Mouse (Mus musculus): ENCODE data around the gene Plvap. TPM values are rescaled to one million over a fixed set of nuclear protein-coding genes. Genes with fewer than 3 reads are reported as not detected.

Plvap gene
- total and polyA plus RNA-seq, 2 experiments from 2014 or later = 7.6 to 10.4 TPM

DNA sequence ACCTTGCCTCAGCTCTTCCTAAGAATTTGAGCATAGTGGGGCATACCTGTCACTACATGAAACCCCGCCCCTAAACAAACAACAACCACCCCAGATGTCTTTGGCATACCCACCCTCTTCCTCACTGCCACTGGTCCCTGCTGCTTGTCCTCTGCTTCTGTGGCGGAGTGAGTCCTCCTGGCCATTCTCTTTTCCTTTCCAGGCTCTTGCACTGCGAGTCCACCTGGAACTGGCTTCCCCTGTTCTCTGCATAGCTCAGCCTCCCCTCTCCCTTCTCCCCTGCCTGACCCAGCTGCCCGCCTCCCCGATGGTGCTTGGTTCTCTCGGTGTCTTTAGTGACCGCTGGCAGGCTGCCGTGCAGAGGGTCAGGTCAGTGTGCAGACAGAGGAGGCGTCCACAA is 32.2 kb upstream of the Plvap start:
- Histone ChIP-seq H3K36me3 (ENCODE audit: insufficient read depth, low read length) (peaks cover 21% of the 10 kb centered on the region), H3K9me3 (ENCODE audit: low read length) (no peaks in the 10 kb centered on the region), H3K27me3 (ENCODE audit: insufficient read depth, low read length) (no peaks in the 10 kb centered on the region), H3K4me2 (ENCODE audit: low read depth, low read length, poor library complexity, severe bottlenecking) (peak overlapping the region; percentile 62), H3K4me1 (ENCODE audit: insufficient read depth, low read length) (peaks cover 5% of the 10 kb centered on the region), H3K4me3 (ENCODE audit: low read depth, low read length) (peak overlapping the region; percentile 78), H3K9ac (replicated peaks; ENCODE audit: low read length, poor library complexity, severe bottlenecking) (peak overlapping the region; percentile 76; the same call in 1 of the 2 replicates), H3K27ac (ENCODE audit: low read depth, low read length) (no peak overlapping the region)
- no peak for TF ChIP-seq CTCF (IDR thresholded peaks at IDR 0.05)
- WGBS = 91% methylated on average over 9 of the region's 9 CpGs
- DNase-seq (ENCODE audit: low spot score) (no peak), ATAC-seq (ENCODE audit: low FRiP score) (no peak)

DNA sequence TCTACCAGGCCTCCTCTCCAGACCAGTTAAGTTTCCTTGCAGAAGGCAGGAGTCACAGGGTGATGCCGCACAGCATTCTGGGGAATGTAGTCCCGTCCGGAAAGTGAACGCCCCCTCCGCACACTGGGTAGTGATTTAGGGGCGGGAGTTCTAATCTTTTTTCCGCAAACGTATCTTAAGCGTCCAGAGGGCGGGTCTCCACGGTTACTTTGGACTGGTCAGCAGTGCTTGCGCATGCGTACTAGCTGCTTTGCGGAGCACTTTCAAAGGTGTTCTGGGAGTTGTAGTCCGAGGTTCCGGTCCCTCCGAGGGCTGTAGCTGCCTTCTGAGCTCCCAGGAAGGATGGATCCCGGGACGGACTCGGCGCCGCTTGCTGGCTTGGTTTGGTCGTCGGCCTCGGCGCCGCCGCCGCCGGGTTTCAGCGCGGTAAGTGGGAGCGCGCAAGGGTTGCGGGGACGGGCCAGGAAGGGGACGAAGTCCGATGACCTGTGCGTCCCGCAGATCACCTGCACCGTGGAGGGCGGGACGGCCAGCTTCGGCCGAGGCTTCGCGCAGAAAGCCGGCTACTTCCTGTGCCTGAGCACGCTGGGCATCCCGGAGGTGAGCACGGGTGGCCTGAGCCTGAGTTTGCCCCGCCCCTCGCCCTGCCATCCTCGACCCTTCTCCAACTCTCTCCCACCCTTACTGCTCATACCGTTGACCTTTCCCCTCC is 31.2 kb upstream of the Plvap start, which contains the start of gene Mvb12a:
Mvb12a (plus strand) TSS at position 291 of the 712 bp plus-strand sequence.
- ATAC-seq (ENCODE audit: low FRiP score) (peak; percentile 95), DNase-seq (ENCODE audit: low spot score) (peak; percentile 100)
- Histone ChIP-seq H3K4me3 (ENCODE audit: low read depth, low read length) (peak within 1 kb of the TSS; percentile 78), H3K4me1 (ENCODE audit: insufficient read depth, low read length) (peaks cover 5% of the 10 kb centered on the region), H3K9ac (replicated peaks; ENCODE audit: low read length, poor library complexity, severe bottlenecking) (peak within 1 kb of the TSS; percentile 76), H3K27ac (ENCODE audit: low read depth, low read length) (0 out of 2 replicates have a peak within 1 kb of the TSS, but pooled peaks have one; percentile 20), H3K9me3 (ENCODE audit: low read length) (no peaks in the 10 kb centered on the region), H3K4me2 (ENCODE audit: low read depth, low read length, poor library complexity, severe bottlenecking) (peak within 1 kb of the TSS; percentile 62), H3K36me3 (ENCODE audit: insufficient read depth, low read length) (peaks cover 14% of the 10 kb centered on the region), H3K27me3 (ENCODE audit: insufficient read depth, low read length) (no peaks in the 10 kb centered on the region)
- under 1% methylated on average over 55 of the region's 55 CpGs for WGBS
- no peak for TF ChIP-seq CTCF (IDR thresholded peaks at IDR 0.05)

DNA sequence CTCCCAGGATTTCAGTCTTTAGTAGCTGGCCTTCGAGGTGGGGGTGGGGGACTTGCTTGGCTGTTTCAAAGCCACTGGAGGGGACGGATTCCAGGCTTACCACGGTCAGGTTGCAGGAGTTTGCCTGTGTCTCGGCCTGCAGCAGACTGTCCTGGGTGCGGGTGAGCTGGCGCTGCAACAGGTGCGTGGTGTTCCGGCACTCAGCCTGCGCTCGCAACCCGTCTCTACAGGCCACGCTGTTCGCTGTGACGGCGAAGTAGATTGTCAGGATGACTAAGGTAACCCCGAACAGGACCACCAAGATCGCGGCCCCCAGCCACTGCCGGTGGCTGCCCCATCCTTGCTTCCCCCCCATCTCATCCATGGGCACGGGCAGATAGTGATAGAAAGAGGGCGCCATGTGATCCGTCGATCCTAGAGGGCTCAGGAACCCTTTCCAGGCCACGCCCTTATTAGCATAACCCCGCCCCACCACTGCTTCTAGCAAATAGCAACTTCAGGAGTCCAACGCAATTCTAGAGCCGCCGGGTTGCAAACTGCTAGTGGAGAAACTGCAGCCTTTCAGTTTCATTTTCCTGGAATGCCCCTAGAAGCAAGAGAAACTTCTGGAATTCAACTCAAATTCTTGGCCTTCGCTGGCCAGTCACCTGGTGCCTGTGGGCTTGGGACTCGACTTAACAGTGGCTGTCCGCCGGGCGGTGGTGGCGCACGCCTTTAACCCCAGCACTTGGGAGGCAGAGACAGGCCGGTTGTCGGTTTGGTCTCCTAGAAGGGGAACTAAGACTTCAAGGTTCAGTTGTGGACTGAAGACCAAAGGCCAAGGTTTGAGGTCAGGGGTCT is 25.7 kb upstream of the Plvap start, which contains the start of gene Bst2:
Bst2 (minus strand) TSS at position 429 of the 840 bp plus-strand sequence.
- Histone ChIP-seq H3K9ac (replicated peaks; ENCODE audit: low read length, poor library complexity, severe bottlenecking) (0 out of 2 replicates have a peak within 1 kb of the TSS, but pooled peaks have one; percentile 42), H3K4me1 (ENCODE audit: insufficient read depth, low read length) (0 out of 2 replicates have a peak, but pooled peaks cover 3% of the 10 kb centered on the region), H3K4me2 (ENCODE audit: low read depth, low read length, poor library complexity, severe bottlenecking) (peak within 1 kb of the TSS; percentile 39), H3K27ac (ENCODE audit: low read depth, low read length) (no peak within 1 kb of the TSS), H3K27me3 (ENCODE audit: insufficient read depth, low read length) (0 out of 2 replicates have a peak, but pooled peaks cover 5% of the 10 kb centered on the region), H3K36me3 (ENCODE audit: insufficient read depth, low read length) (no peaks in the 10 kb centered on the region), H3K9me3 (ENCODE audit: low read length) (no peaks in the 10 kb centered on the region), H3K4me3 (ENCODE audit: low read depth, low read length) (peak within 1 kb of the TSS; percentile 30)
- ATAC-seq (ENCODE audit: low FRiP score) (no peak), DNase-seq (ENCODE audit: low spot score) (peak; percentile 55)
- 3% methylated on average over 37 of the region's 37 CpGs for WGBS
- no peak for TF ChIP-seq CTCF (IDR thresholded peaks at IDR 0.05)

DNA sequence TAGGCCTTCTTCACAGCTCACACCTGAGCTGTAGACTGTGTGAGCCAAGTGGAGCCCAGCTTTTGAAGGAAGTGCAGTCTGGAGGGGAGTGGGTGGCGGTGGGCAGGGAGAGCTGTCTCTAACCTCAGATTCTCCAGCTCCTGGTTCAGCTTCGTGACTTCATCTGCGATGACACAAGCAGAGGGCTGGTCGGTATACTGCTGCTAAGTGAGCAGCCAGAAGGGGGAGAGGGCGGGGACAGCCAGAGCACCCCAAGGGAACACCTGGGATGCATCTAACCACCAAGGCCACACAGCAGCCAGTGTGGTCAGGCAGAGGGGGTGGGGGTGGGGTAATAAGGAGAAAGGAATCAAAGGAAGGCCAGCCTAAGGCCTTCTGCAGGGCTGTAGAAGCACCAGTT is 24.1 kb upstream of the Plvap start:
- DNase-seq (ENCODE audit: low spot score) (no peak), ATAC-seq (ENCODE audit: low FRiP score) (no peak)
- Histone ChIP-seq H3K4me2 (ENCODE audit: low read depth, low read length, poor library complexity, severe bottlenecking) (no peak overlapping the region), H3K4me3 (ENCODE audit: low read depth, low read length) (no peak overlapping the region), H3K27me3 (ENCODE audit: insufficient read depth, low read length) (0 out of 2 replicates have a peak, but pooled peaks cover 5% of the 10 kb centered on the region), H3K4me1 (ENCODE audit: insufficient read depth, low read length) (0 out of 2 replicates have a peak, but pooled peaks cover 3% of the 10 kb centered on the region), H3K9ac (replicated peaks; ENCODE audit: low read length, poor library complexity, severe bottlenecking) (no peak overlapping the region), H3K27ac (ENCODE audit: low read depth, low read length) (no peak overlapping the region), H3K9me3 (ENCODE audit: low read length) (no peaks in the 10 kb centered on the region), H3K36me3 (ENCODE audit: insufficient read depth, low read length) (no peaks in the 10 kb centered on the region)
- no peak for TF ChIP-seq CTCF (IDR thresholded peaks at IDR 0.05)
- WGBS = 68% methylated on average over 5 of the region's 5 CpGs

DNA sequence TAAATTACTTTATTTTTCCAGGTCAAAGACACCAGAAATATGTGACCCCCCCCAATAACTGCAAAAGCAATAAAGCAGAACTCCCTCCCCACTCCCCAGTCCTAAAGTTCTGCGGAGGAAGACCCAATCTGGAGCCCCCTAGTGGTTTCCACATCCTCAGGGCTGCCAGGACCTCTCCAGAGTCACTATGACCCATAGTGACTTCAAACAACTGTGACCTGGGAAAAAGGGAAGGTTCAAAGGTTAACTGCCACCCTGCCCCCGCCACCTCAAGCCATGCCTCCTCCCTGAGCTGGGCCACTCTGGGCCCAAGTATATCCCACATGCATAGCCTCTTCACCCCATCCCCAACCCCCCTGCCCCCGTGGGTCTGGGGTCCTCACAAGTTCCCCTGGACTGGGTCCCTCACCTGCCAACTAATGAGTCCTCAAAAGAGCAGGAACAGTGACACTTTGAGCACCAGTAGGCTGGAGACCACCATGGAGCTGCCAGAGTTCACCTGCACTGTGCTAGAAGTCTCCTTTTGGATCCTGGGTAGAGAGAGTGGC is 22.8 kb upstream of the Plvap start:
- Histone ChIP-seq H3K4me1 (ENCODE audit: insufficient read depth, low read length) (0 out of 2 replicates have a peak, but pooled peaks cover 3% of the 10 kb centered on the region), H3K4me3 (ENCODE audit: low read depth, low read length) (no peak overlapping the region), H3K4me2 (ENCODE audit: low read depth, low read length, poor library complexity, severe bottlenecking) (no peak overlapping the region), H3K9ac (replicated peaks; ENCODE audit: low read length, poor library complexity, severe bottlenecking) (no peak overlapping the region), H3K27me3 (ENCODE audit: insufficient read depth, low read length) (0 out of 2 replicates have a peak, but pooled peaks cover 5% of the 10 kb centered on the region), H3K36me3 (ENCODE audit: insufficient read depth, low read length) (no peaks in the 10 kb centered on the region), H3K27ac (ENCODE audit: low read depth, low read length) (no peak overlapping the region), H3K9me3 (ENCODE audit: low read length) (no peaks in the 10 kb centered on the region)
- WGBS = 23% methylated on average over 3 of the region's 3 CpGs
- DNase-seq (ENCODE audit: low spot score) = no peak
- 0 out of 2 replicates have a peak, but pooled peaks have one; percentile 21 for TF ChIP-seq CTCF (IDR thresholded peaks at IDR 0.05)
- ATAC-seq (ENCODE audit: low FRiP score) = no peak
